Mouse (Mus musculus): ENCODE results near the gene Smok3a. TPM values are rescaled to one million over a fixed set of nuclear protein-coding genes. Genes with fewer than 3 reads are reported as not detected.
"Not testable (repeated sequence)": the region's sequence is repeated elsewhere in the genome, so short reads cannot be mapped to it uniquely, and the experiment has no call there.

Gene Smok3a
- total RNA-seq (2015) (not detected in 2 replicates), total RNA-seq (2017) (not detected in 2 replicates)

- not testable (repeated sequence) for ATAC-seq (replicated peaks; ENCODE audit: poor library complexity)
Measured at GRCm38 (mm10) chr5:138020961-138021479, at the start of gene Smok3a, which contains the start of gene Smok3b. Smok3a (plus strand) TSS chr5:138021261. Smok3b (plus strand) TSS chr5:138021429.

- peak; percentile 50; the same call in 1 of the 2 replicates for ATAC-seq (replicated peaks; ENCODE audit: poor library complexity)
Measured at GRCm38 (mm10) chr5:137973161-137973560, 47.9 kb upstream of the Smok3a start.

GRCm38 (mm10) chr5:137973738-137974137, 47.3 kb upstream of the Smok3a start:
- peak; percentile 44; the same call in 1 of the 2 replicates for ATAC-seq (replicated peaks; ENCODE audit: poor library complexity)

GRCm38 (mm10) chr5:137974724-137975123, 46.3 kb upstream of the Smok3a start:
- ATAC-seq (replicated peaks; ENCODE audit: poor library complexity) = no peak

GRCm38 (mm10) chr5:137975434-137975833, 45.6 kb upstream of the Smok3a start:
- no peak for ATAC-seq (replicated peaks; ENCODE audit: poor library complexity)

- ATAC-seq (replicated peaks; ENCODE audit: poor library complexity) = no peak
Measured at GRCm38 (mm10) chr5:137977291-137977690, 43.8 kb upstream of the Smok3a start.

- no peak for ATAC-seq (replicated peaks; ENCODE audit: poor library complexity)
Measured at GRCm38 (mm10) chr5:137979081-137979480, 42.0 kb upstream of the Smok3a start.

- no peak for ATAC-seq (replicated peaks; ENCODE audit: poor library complexity)
Measured at GRCm38 (mm10) chr5:137981300-137981699, 39.8 kb upstream of the Smok3a start, which contains the start of gene Azgp1. Azgp1 (plus strand) TSS chr5:137981520.

GRCm38 (mm10) chr5:137986351-137986750, 34.7 kb upstream of the Smok3a start:
- ATAC-seq (replicated peaks; ENCODE audit: poor library complexity) = no peak

- no peak for ATAC-seq (replicated peaks; ENCODE audit: poor library complexity)
Measured at GRCm38 (mm10) chr5:138009437-138009836, 11.6 kb upstream of the Smok3a start.

GRCm38 (mm10) chr5:138012382-138012781, 8.7 kb upstream of the Smok3a start:
- ATAC-seq (replicated peaks; ENCODE audit: poor library complexity) = no peak

- no peak for ATAC-seq (replicated peaks; ENCODE audit: poor library complexity)
Measured at GRCm38 (mm10) chr5:138016530-138016929, 4.5 kb upstream of the Smok3a start.

- no peak for ATAC-seq (replicated peaks; ENCODE audit: poor library complexity)
Measured at GRCm38 (mm10) chr5:138016997-138017396, 4.1 kb upstream of the Smok3a start.

- ATAC-seq (replicated peaks; ENCODE audit: poor library complexity) = not testable (repeated sequence)
Measured at GRCm38 (mm10) chr5:138019577-138019976, 1.5 kb upstream of the Smok3a start.

GRCm38 (mm10) chr5:138052894-138053293, 31.8 kb downstream of the Smok3a start, which contains the start of gene Smok3c:
Smok3c (plus strand) TSS chr5:138053194.
- ATAC-seq (replicated peaks; ENCODE audit: poor library complexity) = not testable (repeated sequence)

- ATAC-seq (replicated peaks; ENCODE audit: poor library complexity) = no peak
Measured at GRCm38 (mm10) chr5:138073803-138074202, 52.7 kb downstream of the Smok3a start.

GRCm38 (mm10) chr5:138075684-138076083, 54.6 kb downstream of the Smok3a start:
- no peak for ATAC-seq (replicated peaks; ENCODE audit: poor library complexity)

- ATAC-seq (replicated peaks; ENCODE audit: poor library complexity) = no peak
Measured at GRCm38 (mm10) chr5:138076148-138076547, 55.1 kb downstream of the Smok3a start.

- ATAC-seq (replicated peaks; ENCODE audit: poor library complexity) = no peak
Measured at GRCm38 (mm10) chr5:138080456-138080855, 59.4 kb downstream of the Smok3a start.

- ATAC-seq (replicated peaks; ENCODE audit: poor library complexity) = no peak
Measured at GRCm38 (mm10) chr5:138081446-138081845, 60.4 kb downstream of the Smok3a start.

- no peak for ATAC-seq (replicated peaks; ENCODE audit: poor library complexity)
Measured at GRCm38 (mm10) chr5:138083318-138083900, 62.3 kb downstream of the Smok3a start.

- no peak for ATAC-seq (replicated peaks; ENCODE audit: poor library complexity)
Measured at GRCm38 (mm10) chr5:138083936-138084335, 62.9 kb downstream of the Smok3a start.

All from megakaryocyte progenitor cell, adult 5-6 weeks (primary cell).